Mouse (Mus musculus) stomach, postnatal 0 days (tissue): Measurements from ENCODE around the gene Olfr52. TPM values are rescaled to one million over a fixed set of nuclear protein-coding genes. Genes with fewer than 3 reads are reported as not detected.
"Not testable (repeated sequence)": the region's sequence is repeated elsewhere in the genome, so short reads cannot be mapped to it uniquely, and the experiment has no call there.

Source experiments
- ATAC-seq: fragments of 200-750 bp; cut with Nextera tagmentation; 2 replicates; pipeline ENCODE4 v1.8.0; 2017; ENCODE audit not compliant: low FRiP score, low TSS enrichment
- DNase-seq: peaks from one replicate; pipeline ENCODE4 v3.0.0-alpha.2; 2016; ENCODE audit warnings: low spot score
- H3K27ac ChIP-seq: fragments of 300-500 bp; sonication (generic); replicated peaks from 2 replicates; pipeline ENCODE4 v1.5.1; 2014; ENCODE audit warnings: mild to moderate bottlenecking, control low read depth
- H3K27me3 ChIP-seq: fragments of 300-500 bp; sonication (generic); 2 replicates; pipeline ENCODE4 v1.6.1; 2014; ENCODE audit warnings: low read length; ENCODE audit not compliant: control insufficient read depth, insufficient read depth
- H3K36me3 ChIP-seq: fragments of 300-500 bp; sonication (generic); 2 replicates; pipeline ENCODE4 v1.6.1; 2014; ENCODE audit warnings: low read length, mixed read lengths; ENCODE audit not compliant: control insufficient read depth, insufficient read depth
- H3K4me1 ChIP-seq: fragments of 300-500 bp; sonication (generic); replicated peaks from 2 replicates; pipeline ENCODE4 v1.6.1; 2014; ENCODE audit warnings: antibody characterized with exemption; ENCODE audit not compliant: control insufficient read depth, insufficient read depth
- H3K4me2 ChIP-seq: fragments of 300-500 bp; sonication (generic); replicated peaks from 2 replicates; pipeline ENCODE4 v1.6.1; 2014; ENCODE audit warnings: low read depth, mild to moderate bottlenecking, control low read depth, moderate library complexity
- H3K4me3 ChIP-seq: fragments of 300-500 bp; sonication (generic); 2 replicates; pipeline ENCODE4 v1.5.1; 2014; ENCODE audit warnings: low read depth, low read length, control low read depth
- H3K9ac ChIP-seq: fragments of 300-500 bp; sonication (generic); 2 replicates; pipeline ENCODE4 v1.6.1; 2014; ENCODE audit warnings: mild to moderate bottlenecking, low read length, control low read depth, mixed read lengths
- H3K9me3 ChIP-seq: fragments of 300-500 bp; sonication (generic); 2 replicates; pipeline ENCODE4 v1.6.1; 2016; ENCODE audit warnings: low read length; ENCODE audit not compliant: control insufficient read depth
- CTCF ChIP-seq: IDR thresholded peaks from 2 replicates; pipeline ENCODE4 v1.5.1; 2016; ENCODE audit warnings: antibody characterized with exemption, low read depth, mild to moderate bottlenecking, moderate library complexity
- EP300 ChIP-seq: optimal IDR thresholded peaks from 2 replicates; pipeline ENCODE3; 2016; ENCODE audit warnings: antibody characterized with exemption
- WGBS: fragments of 180-500 bp; shearing (Covaris S2); extraction: QIAGEN DNeasy Blood & Tissue Kit; methylation state at CpG from one replicate; pipeline ENCODE4 v1.1.7; 2014; 5-methylcytosine and 5-hydroxymethylcytosine counted together
- polyA plus RNA-seq: library from polyadenylated mRNA; unstranded; fragments of >200 nt; fragmentation: Nextera tagmentation; extraction: Ambion mirVana; gene quantifications from 2 replicates; pipeline ENCODE4 v1.2.1, GENCODE M21; 2015

The Olfr52 gene
- polyA plus RNA-seq, 1 experiment from 2014 or later = not detected

- Histone ChIP-seq H3K4me1 (no peaks in the 10 kb centered on the region), H3K27me3 (no peaks in the 10 kb centered on the region), H3K9me3 (no peaks in the 10 kb centered on the region), H3K4me3 (no peak within 1 kb of the TSS), H3K4me2 (no peak within 1 kb of the TSS), H3K9ac (no peak within 1 kb of the TSS), H3K36me3 (no peaks in the 10 kb centered on the region), H3K27ac (no peak within 1 kb of the TSS)
- DNase-seq (no peak), ATAC-seq (no peak)
- TF ChIP-seq EP300 (no peak), CTCF (no peak)
Observed at GRCm38 (mm10) chr2:86177720-86178119, 7.8 kb downstream of the Olfr52 start, which contains the start of gene Olfr1044. Gene Olfr1044, minus strand, starts transcription at chr2:86177820.

GRCm38 (mm10) chr2:86175422-86175821, 10.1 kb downstream of the Olfr52 start:
- not testable (repeated sequence) for DNase-seq, H3K27ac ChIP-seq, ATAC-seq, H3K27me3 ChIP-seq, H3K4me2 ChIP-seq, H3K9me3 ChIP-seq, H3K36me3 ChIP-seq, H3K4me1 ChIP-seq, H3K4me3 ChIP-seq, H3K9ac ChIP-seq
- WGBS = 68% methylated on average over 7 of the region's 7 CpGs

- H3K9me3 ChIP-seq = no peaks in the 10 kb centered on the region
- H3K9ac ChIP-seq = no peak within 1 kb of the TSS
- DNase-seq = no peak
- no peak within 1 kb of the TSS for H3K4me3 ChIP-seq
- TF ChIP-seq CTCF (no peak), EP300 (no peak)
- H3K4me2 ChIP-seq = no peak within 1 kb of the TSS
- 82% methylated on average over 2 of the region's 2 CpGs for WGBS
- no peak within 1 kb of the TSS for H3K27ac ChIP-seq
- ATAC-seq = no peak
- no peaks in the 10 kb centered on the region for H3K27me3 ChIP-seq
- no peaks in the 10 kb centered on the region for H3K36me3 ChIP-seq
- no peaks in the 10 kb centered on the region for H3K4me1 ChIP-seq
Observed at GRCm38 (mm10) chr2:86167422-86167821, 18.1 kb downstream of the Olfr52 start, which contains the start of gene Olfr1043. Gene Olfr1043, minus strand, starts transcription at chr2:86167522.

GRCm38 (mm10) chr2:86161738-86162137, 23.7 kb downstream of the Olfr52 start, which contains the start of gene Olfr1042:
Gene Olfr1042, minus strand, starts transcription at chr2:86161838.
- H3K9me3 ChIP-seq = no peaks in the 10 kb centered on the region
- DNase-seq (no peak), ATAC-seq (no peak)
- H3K4me3 ChIP-seq = no peak within 1 kb of the TSS
- 87% methylated on average over 2 of the region's 2 CpGs for WGBS
- H3K9ac ChIP-seq = no peak within 1 kb of the TSS
- H3K4me1 ChIP-seq = no peaks in the 10 kb centered on the region
- no peaks in the 10 kb centered on the region for H3K36me3 ChIP-seq
- H3K27me3 ChIP-seq = no peaks in the 10 kb centered on the region
- no peak for TF ChIP-seq CTCF
- TF ChIP-seq EP300 = no peak
- H3K4me2 ChIP-seq = no peak within 1 kb of the TSS
- no peak within 1 kb of the TSS for H3K27ac ChIP-seq

GRCm38 (mm10) chr2:86146632-86147031, 38.9 kb downstream of the Olfr52 start, which contains the start of gene Olfr1040:
Gene Olfr1040, minus strand, starts transcription at chr2:86146732.
- WGBS = 76% methylated on average over 1 of the region's 1 CpGs

GRCm38 (mm10) chr2:86135828-86136227, 49.7 kb downstream of the Olfr52 start, which contains the start of gene Olfr1039:
Gene Olfr1039, minus strand, starts transcription at chr2:86135928.
- H3K36me3 ChIP-seq = no peaks in the 10 kb centered on the region
- no peaks in the 10 kb centered on the region for H3K9me3 ChIP-seq
- H3K4me3 ChIP-seq = no peak within 1 kb of the TSS
- ATAC-seq (no peak), DNase-seq (no peak)
- no peaks in the 10 kb centered on the region for H3K27me3 ChIP-seq
- 93% methylated on average over 1 of the region's 1 CpGs for WGBS
- H3K9ac ChIP-seq = no peak within 1 kb of the TSS
- no peak within 1 kb of the TSS for H3K4me2 ChIP-seq
- H3K27ac ChIP-seq = no peak within 1 kb of the TSS
- no peaks in the 10 kb centered on the region for H3K4me1 ChIP-seq
- no peak for TF ChIP-seq CTCF
- no peak for TF ChIP-seq EP300

More at GRCm38 (mm10) chr2:86146632-86147031, 38.9 kb downstream of the Olfr52 start, which contains the start of gene Olfr1040:
- no peak within 1 kb of the TSS for H3K9ac ChIP-seq
- ATAC-seq = no peak
- DNase-seq = no peak
- no peaks in the 10 kb centered on the region for H3K4me1 ChIP-seq
- TF ChIP-seq CTCF (no peak), EP300 (no peak)
- H3K4me2 ChIP-seq = no peak within 1 kb of the TSS
- no peaks in the 10 kb centered on the region for H3K36me3 ChIP-seq
- H3K27ac ChIP-seq = no peak within 1 kb of the TSS
- H3K9me3 ChIP-seq = no peaks in the 10 kb centered on the region
- H3K4me3 ChIP-seq = no peak within 1 kb of the TSS
- no peaks in the 10 kb centered on the region for H3K27me3 ChIP-seq

Other genes starting within 250 kb of the Olfr52 start
- gene Olfr1028, start 235.2 kb downstream of the Olfr52 start, polyA plus RNA-seq = not detected in 2 replicates
- not detected in 2 replicates for gene Olfr1029, start 211.8 kb downstream of the Olfr52 start, polyA plus RNA-seq
- gene Olfr1030, start 206.4 kb downstream of the Olfr52 start, polyA plus RNA-seq = not detected in 2 replicates
- gene Olfr1031, start 195.4 kb downstream of the Olfr52 start, polyA plus RNA-seq = not detected in 2 replicates
- gene Olfr1032, start 180.1 kb downstream of the Olfr52 start, polyA plus RNA-seq = not detected in 2 replicates
- 1.9 and 2.5 TPM in 2 replicates for gene Olfr1033, start 165.1 kb downstream of the Olfr52 start, polyA plus RNA-seq
- gene Olfr1034, start 139.8 kb downstream of the Olfr52 start, polyA plus RNA-seq = 0.01 and 0.02 TPM in 2 replicates
- gene Olfr1036, start 111.7 kb downstream of the Olfr52 start, polyA plus RNA-seq = not detected in 2 replicates
- gene Olfr1037, start 98.3 kb downstream of the Olfr52 start, polyA plus RNA-seq = not detected in 2 replicates
- not detected in 2 replicates for gene Olfr1039, start 49.8 kb downstream of the Olfr52 start, polyA plus RNA-seq
- not detected in 2 replicates for gene Olfr1040, start 39.0 kb downstream of the Olfr52 start, polyA plus RNA-seq
- 0.01 TPM in 1 of 2 replicates, not detected in the other for gene Olfr1042, start 23.8 kb downstream of the Olfr52 start, polyA plus RNA-seq
- gene Olfr1043, start 18.2 kb downstream of the Olfr52 start, polyA plus RNA-seq = not detected in 2 replicates
- gene Olfr1044, start 7.9 kb downstream of the Olfr52 start, polyA plus RNA-seq = not detected in 2 replicates
- gene Olfr1045, start 17.3 kb upstream of the Olfr52 start, polyA plus RNA-seq = not detected in 2 replicates
- not detected in 2 replicates for gene Olfr1046, start 33.6 kb upstream of the Olfr52 start, polyA plus RNA-seq
- gene Olfr1047, start 45.7 kb upstream of the Olfr52 start, polyA plus RNA-seq = not detected in 2 replicates
- not detected in 2 replicates for gene Olfr1048, start 54.6 kb upstream of the Olfr52 start, polyA plus RNA-seq
- not detected in 2 replicates for gene Olfr1049, start 72.6 kb upstream of the Olfr52 start, polyA plus RNA-seq
- gene Olfr1051, start 93.4 kb upstream of the Olfr52 start, polyA plus RNA-seq = not detected in 2 replicates
- not detected in 2 replicates for gene Olfr1052, start 106.8 kb upstream of the Olfr52 start, polyA plus RNA-seq
- gene Olfr1053, start 129.6 kb upstream of the Olfr52 start, polyA plus RNA-seq = not detected in 2 replicates
- not detected in 2 replicates for gene Olfr1054, start 149.8 kb upstream of the Olfr52 start, polyA plus RNA-seq
- gene Olfr1055, start 164.6 kb upstream of the Olfr52 start, polyA plus RNA-seq = not detected in 2 replicates
- gene Olfr1056, start 176.8 kb upstream of the Olfr52 start, polyA plus RNA-seq = not detected in 2 replicates
- not detected in 2 replicates for gene Olfr1057, start 192.7 kb upstream of the Olfr52 start, polyA plus RNA-seq
- gene Olfr1058, start 202.9 kb upstream of the Olfr52 start, polyA plus RNA-seq = not detected in 2 replicates
- not detected in 2 replicates for gene Olfr1061, start 228.4 kb upstream of the Olfr52 start, polyA plus RNA-seq
- not detected in 2 replicates for gene Olfr1062, start 241.1 kb upstream of the Olfr52 start, polyA plus RNA-seq